In the genomic region with DNA sequence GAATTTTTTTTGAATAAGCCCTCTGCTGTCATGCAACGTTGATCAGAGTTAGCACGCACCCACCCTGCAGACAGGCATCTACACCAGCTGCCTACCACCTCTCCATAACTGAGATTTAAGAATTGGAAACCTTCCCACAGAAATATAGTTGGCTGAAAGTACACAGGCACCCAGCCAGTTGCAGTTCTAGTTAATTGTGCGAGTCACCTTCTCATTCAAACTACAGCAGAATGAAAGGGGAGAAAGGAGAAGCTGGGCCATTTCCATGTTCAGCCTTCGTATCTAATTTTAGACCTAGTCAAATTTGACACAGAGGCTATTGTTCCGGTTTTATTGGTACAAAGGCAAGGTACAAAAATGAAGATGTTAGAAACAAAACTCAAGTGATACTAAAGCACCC, we compare ENCODE assay signal across 10 mouse cellular contexts. TPM values are rescaled to one million over a fixed set of nuclear protein-coding genes. Genes with fewer than 3 reads are reported as not detected.
DNase-seq lines count a peak whose midpoint lies in the region; ATAC-seq lines count a peak whose summit lies in the region.
"Had no signal": no experiment of that assay in that cellular context is flagged by ENCODE, and none has a peak within 500 bp of the region (broad histone marks: within the 10 kb centered on the region; RNA-seq: fewer than 3 reads in every experiment).

No protein-coding gene starts in this region.

- DNase-seq in left cerebral cortex, adult 18-20 months (ENCODE audit: low spot score in 2 of 2), result peak; percentile 28 to 44
- DNase-seq in left cerebral cortex, adult 11 months (ENCODE audit: low spot score), result no peak
- peak; percentile 49 for DNase-seq in NIH3T3 (ENCODE audit: low read depth)
- DNase-seq in right cerebral cortex, postnatal 10 days (ENCODE audit: low spot score in 2 of 2), result peak; percentile 34 to 37
- no peak for DNase-seq in ovary, adult 18-20 months (ENCODE audit: low spot score)
- DNase-seq in neural tube, embryonic 10.5 days (ENCODE audit: extremely low spot score, low spot score), result no peak
- DNase-seq: cerebellum, adult 2 months; gastrocnemius, postnatal 10 days; thymus, postnatal 25 days had no signal

- ATAC-seq in granulocyte monocyte progenitor cell, adult 5-6 weeks (replicated peaks; ENCODE audit: poor library complexity, severe bottlenecking), result peak; percentile 28; the same call in 1 of the 2 replicates

RNA-seq across cellular contexts. Expression of a gene that starts 2.9 kb away (rescaled TPM):
- 10 to 100 TPM; 26.1 to 29.8 TPM for total RNA-seq in left cerebral cortex, adult 18-20 months (2021)
- total RNA-seq in granulocyte monocyte progenitor cell, adult 5-6 weeks (2014; fragmentation: Nextera tagmentation), result 15.8 and 17.3 TPM in 2 replicates
- total RNA-seq in granulocyte monocyte progenitor cell, adult 5-6 weeks (2017), result 16.0 and 35.8 TPM in 2 replicates

Comparison
In these comparisons a context has a peak if more than half of its experiments do, and no peak if none do; other contexts are left out.
1. DNase-seq: peak in left cerebral cortex, adult 18-20 months (2 of 2), NIH3T3 (single experiment) and right cerebral cortex, postnatal 10 days (2 of 2); none in left cerebral cortex, adult 11 months (single experiment), ovary, adult 18-20 months (single experiment) and neural tube, embryonic 10.5 days (single experiment).